Mouse (Mus musculus) liver, postnatal 0 days (tissue): ENCODE data around the gene Klhl29. TPM values are rescaled to one million over a fixed set of nuclear protein-coding genes. Genes with fewer than 3 reads are reported as not detected.

Experiments
- ATAC-seq: fragments of 200-750 bp; cut with Nextera tagmentation; 2 replicates; pipeline ENCODE4 v1.8.0; 2017; ENCODE audit warnings: mild to moderate bottlenecking, moderate library complexity
- DNase-seq: peaks from one replicate; pipeline ENCODE4 v3.0.0-alpha.2; 2016
- H3K27ac ChIP-seq: fragments of 300-500 bp; sonication (generic); 2 replicates; pipeline ENCODE4 v1.5.1; 2014; ENCODE audit warnings: antibody characterized with exemption, moderate library complexity, mild to moderate bottlenecking, low read depth
- H3K27me3 ChIP-seq: fragments of 300-500 bp; sonication (generic); 2 replicates; pipeline ENCODE4 v1.6.1; 2014; ENCODE audit warnings: low read length, control low read depth, mixed read lengths; ENCODE audit not compliant: insufficient read depth
- H3K36me3 ChIP-seq: fragments of 300-500 bp; sonication (generic); replicated peaks from 2 replicates; pipeline ENCODE4 v1.6.1; 2014; ENCODE audit warnings: mild to moderate bottlenecking, control low read depth, low read length, moderate library complexity, mixed read lengths; ENCODE audit not compliant: insufficient read depth
- H3K4me1 ChIP-seq: fragments of 300-500 bp; sonication (generic); 2 replicates; pipeline ENCODE4 v1.6.1; 2014; ENCODE audit warnings: antibody characterized with exemption, mild to moderate bottlenecking, control low read depth; ENCODE audit not compliant: insufficient read depth
- H3K4me2 ChIP-seq: fragments of 300-500 bp; sonication (generic); 2 replicates; pipeline ENCODE4 v1.6.1; 2014; ENCODE audit warnings: low read depth, mild to moderate bottlenecking, low read length, moderate library complexity, mixed read lengths
- H3K4me3 ChIP-seq: fragments of 300-500 bp; sonication (generic); 2 replicates; pipeline ENCODE4 v1.5.1; 2014; ENCODE audit warnings: low read depth, low read length
- H3K9ac ChIP-seq: fragments of 300-500 bp; sonication (generic); replicated peaks from 2 replicates; pipeline ENCODE4 v1.6.1; 2014; ENCODE audit warnings: mild to moderate bottlenecking, moderate library complexity
- H3K9me3 ChIP-seq: fragments of 300-500 bp; sonication (generic); 2 replicates; pipeline ENCODE4 v1.6.1; 2016; ENCODE audit warnings: mild to moderate bottlenecking, control low read depth, low read length, mixed read lengths
- CTCF ChIP-seq: sonication (generic); IDR thresholded peaks from 2 replicates; pipeline ENCODE4 v1.5.1; 2016; ENCODE audit warnings: antibody characterized with exemption, low read depth
- EP300 ChIP-seq: IDR thresholded peaks from 2 replicates; pipeline ENCODE4 v1.6.1; 2016; ENCODE audit warnings: antibody characterized with exemption, low read depth, mild to moderate bottlenecking
- WGBS: fragments of 180-500 bp; shearing (Covaris S2); extraction: QIAGEN DNeasy Blood & Tissue Kit; methylation state at CpG from one replicate; pipeline ENCODE4 v1.1.7; 2014; ENCODE audit not compliant: insufficient replicate concordance; 5-methylcytosine and 5-hydroxymethylcytosine counted together
- polyA plus RNA-seq: library from polyadenylated mRNA; unstranded; fragments of >200 nt; fragmentation: Nextera tagmentation; extraction: Ambion mirVana; gene quantifications from 2 replicates; pipeline ENCODE4 v1.2.1, GENCODE M21; 2015

The Klhl29 gene
- polyA plus RNA-seq, 1 experiment from 2014 or later = 0.05 TPM

- TF ChIP-seq EP300 = no peak
- no peak for TF ChIP-seq CTCF
These were observed 163.6 kb downstream of the Klhl29 start for GRCm38 (mm10) chr12:5211884-5212283.

GRCm38 (mm10) chr12:5210786-5211185, 164.7 kb downstream of the Klhl29 start:
- no peak overlapping the region for H3K27ac ChIP-seq

More at GRCm38 (mm10) chr12:5211884-5212283, 163.6 kb downstream of the Klhl29 start:
- 89% methylated on average over 9 of the region's 9 CpGs for WGBS
- no peaks in the 10 kb centered on the region for H3K36me3 ChIP-seq
- H3K4me3 ChIP-seq = no peak overlapping the region
- DNase-seq (no peak), ATAC-seq (no peak)
- peaks cover 2% of the 10 kb centered on the region; the same call in 1 of the 2 replicates for H3K4me1 ChIP-seq
- no peak overlapping the region for H3K9ac ChIP-seq
- H3K9me3 ChIP-seq = no peaks in the 10 kb centered on the region
- H3K27ac ChIP-seq = no peak overlapping the region
- no peak overlapping the region for H3K4me2 ChIP-seq
- no peaks in the 10 kb centered on the region for H3K27me3 ChIP-seq

GRCm38 (mm10) chr12:5207941-5208905, 167.3 kb downstream of the Klhl29 start:
- WGBS = 51% methylated on average over 17 of the region's 17 CpGs
- H3K9ac ChIP-seq = no peak overlapping the region
- H3K27me3 ChIP-seq = no peaks in the 10 kb centered on the region
- H3K27ac ChIP-seq = no peak overlapping the region
- DNase-seq (no peak), ATAC-seq (no peak)
- no peaks in the 10 kb centered on the region for H3K36me3 ChIP-seq
- H3K9me3 ChIP-seq = no peaks in the 10 kb centered on the region
- TF ChIP-seq EP300 = no peak
- no peak for TF ChIP-seq CTCF
- H3K4me1 ChIP-seq = 0 out of 2 replicates have a peak, but pooled peaks cover 3% of the 10 kb centered on the region
- no peak overlapping the region for H3K4me3 ChIP-seq
- H3K4me2 ChIP-seq = no peak overlapping the region

More at GRCm38 (mm10) chr12:5210786-5211185, 164.7 kb downstream of the Klhl29 start:
- Histone ChIP-seq H3K4me1 (peaks cover 2% of the 10 kb centered on the region; the same call in 1 of the 2 replicates), H3K9me3 (no peaks in the 10 kb centered on the region), H3K4me3 (no peak overlapping the region), H3K27me3 (no peaks in the 10 kb centered on the region), H3K9ac (no peak overlapping the region), H3K4me2 (no peak overlapping the region), H3K36me3 (no peaks in the 10 kb centered on the region)
- 75% methylated on average over 9 of the region's 9 CpGs for WGBS
- no peak for DNase-seq
- no peak for ATAC-seq
- TF ChIP-seq CTCF (no peak), EP300 (no peak)

- no peak overlapping the region for H3K4me3 ChIP-seq
- ATAC-seq (no peak), DNase-seq (no peak)
- 0 out of 2 replicates have a peak, but pooled peaks cover 3% of the 10 kb centered on the region for H3K4me1 ChIP-seq
- no peak overlapping the region for H3K4me2 ChIP-seq
- no peaks in the 10 kb centered on the region for H3K27me3 ChIP-seq
- no peak overlapping the region for H3K9ac ChIP-seq
- H3K36me3 ChIP-seq = no peaks in the 10 kb centered on the region
- 67% methylated on average over 4 of the region's 4 CpGs for WGBS
- H3K27ac ChIP-seq = no peak overlapping the region
- no peaks in the 10 kb centered on the region for H3K9me3 ChIP-seq
- TF ChIP-seq CTCF = no peak
- TF ChIP-seq EP300 = no peak
These were observed 168.3 kb downstream of the Klhl29 start for GRCm38 (mm10) chr12:5207172-5207571.

- 57% methylated on average over 11 of the region's 11 CpGs for WGBS
- Histone ChIP-seq H3K36me3 (no peaks in the 10 kb centered on the region), H3K9me3 (no peaks in the 10 kb centered on the region), H3K4me1 (0 out of 2 replicates have a peak, but pooled peaks cover 3% of the 10 kb centered on the region), H3K9ac (no peak overlapping the region), H3K27me3 (no peaks in the 10 kb centered on the region), H3K27ac (no peak overlapping the region), H3K4me3 (no peak overlapping the region), H3K4me2 (no peak overlapping the region)
- DNase-seq (no peak), ATAC-seq (no peak)
- no peak for TF ChIP-seq CTCF
These were observed 171.2 kb downstream of the Klhl29 start for GRCm38 (mm10) chr12:5204071-5204840.

GRCm38 (mm10) chr12:5203385-5203784, 172.1 kb downstream of the Klhl29 start:
- ATAC-seq (no peak), DNase-seq (no peak)
- no peak for TF ChIP-seq EP300
- no peak for TF ChIP-seq CTCF
- Histone ChIP-seq H3K4me2 (no peak overlapping the region), H3K9me3 (no peaks in the 10 kb centered on the region), H3K27ac (no peak overlapping the region), H3K4me3 (no peak overlapping the region), H3K36me3 (no peaks in the 10 kb centered on the region), H3K27me3 (no peaks in the 10 kb centered on the region), H3K9ac (no peak overlapping the region), H3K4me1 (0 out of 2 replicates have a peak, but pooled peaks cover 3% of the 10 kb centered on the region)
- WGBS = 65% methylated on average over 5 of the region's 5 CpGs
